Mouse (Mus musculus) CH12.LX (cell line): ENCODE measurements at regions not wholly inside any gene's neighbourhood (a gene's known extent, or its start where the extent isn't known, plus 50 kb on each side); places are given as distances from the start of the nearest gene placed in this dataset.

ENCODE experiments used
- DNase-seq: peaks from one replicate; pipeline ENCODE4 v3.0.0-alpha.2; 2013; ENCODE audit errors: extremely low read depth
- H3K27ac ChIP-seq: 2 replicates; pipeline ENCODE4 v1.5.1; 2012; ENCODE audit warnings: low read depth, mild to moderate bottlenecking, control low read depth, moderate library complexity; ENCODE audit not compliant: insufficient read depth
- H3K27me3 ChIP-seq: replicated peaks from 2 replicates; pipeline ENCODE3; 2012; ENCODE audit warnings: inconsistent platforms
- H3K36me3 ChIP-seq, 2 experiments: replicated peaks in 1 of 2; 2 replicates each; pipeline versions ENCODE3 to v1.6.1; 2012; ENCODE audit warnings: inconsistent platforms in 1 of 2, low read length in 1 of 2, mild to moderate bottlenecking in 1 of 2, mixed read lengths in 1 of 2, moderate library complexity in 1 of 2; ENCODE audit not compliant: control insufficient read depth in 1 of 2, insufficient read depth in 1 of 2
- H3K4me1 ChIP-seq, 2 experiments: 2 replicates each; pipeline ENCODE4 v1.6.1; 2012; ENCODE audit warnings: inconsistent platforms in 1 of 2, moderate library complexity in 1 of 2; ENCODE audit not compliant: insufficient read depth in 2 of 2, control insufficient read depth in 1 of 2
- H3K4me2 ChIP-seq: 2 replicates; pipeline ENCODE4 v1.6.1; 2012; ENCODE audit warnings: low read depth, mild to moderate bottlenecking, control low read depth; ENCODE audit not compliant: poor library complexity, insufficient read depth, severe bottlenecking
- H3K4me3 ChIP-seq, 3 experiments: fragments of 150-350 bp in 1 of 3; sonication (generic) in 1 of 3; replicated peaks in 1 of 3; 2 replicates each; pipeline versions ENCODE3 to v1.5.1; 2011 to 2012; ENCODE audit warnings: low read depth in 2 of 3, low read length in 2 of 3, mild to moderate bottlenecking in 2 of 3, moderate library complexity in 2 of 3, control low read depth in 1 of 3, improper control_type of control experiment in 1 of 3, inconsistent platforms in 1 of 3, mixed read lengths in 1 of 3; ENCODE audit not compliant: poor library complexity in 1 of 3
- H3K79me2 ChIP-seq: replicated peaks from 2 replicates; pipeline ENCODE4 v1.6.1; 2012; ENCODE audit warnings: mild to moderate bottlenecking, moderate library complexity; ENCODE audit not compliant: control insufficient read depth, poor library complexity, insufficient read depth, severe bottlenecking; ENCODE audit errors: extremely low read depth
- H3K9ac ChIP-seq: 2 replicates; pipeline ENCODE4 v1.6.1; 2012; ENCODE audit warnings: low read depth, mild to moderate bottlenecking, control low read depth, moderate library complexity; ENCODE audit not compliant: insufficient read depth
- H3K9me3 ChIP-seq: replicated peaks from 2 replicates; pipeline ENCODE3; 2012; ENCODE audit warnings: low read length, inconsistent platforms, mixed read lengths
- CHD1 ChIP-seq: IDR thresholded peaks from 2 replicates; pipeline ENCODE4 v1.6.1; 2012; ENCODE audit warnings: low read depth, low read length, improper control_type of control experiment, inconsistent platforms
- CHD2 ChIP-seq: IDR thresholded peaks from 2 replicates; pipeline ENCODE4 v1.6.1; 2011; ENCODE audit warnings: low read length, improper control_type of control experiment
- CTCF ChIP-seq, 2 experiments: IDR thresholded peaks in 1 of 2; conservative IDR thresholded peaks in 1 of 2; 2 replicates each; pipeline ENCODE4 v1.5.1; 2011 to 2012; ENCODE audit warnings: low read depth in 2 of 2, low read length in 2 of 2, improper control_type of control experiment in 1 of 2, inconsistent platforms in 1 of 2, mild to moderate bottlenecking in 1 of 2, moderate library complexity in 1 of 2
- E2F4 ChIP-seq: IDR thresholded peaks from 2 replicates; pipeline ENCODE4 v1.6.1; 2011; ENCODE audit warnings: low read depth, low read length, improper control_type of control experiment; ENCODE audit not compliant: insufficient replicate concordance
- ELF1 ChIP-seq: IDR thresholded peaks from 2 replicates; pipeline ENCODE4 v1.6.1; 2014; ENCODE audit warnings: low read depth, mild to moderate bottlenecking, inconsistent platforms, low read length, improper control_type of control experiment
- EP300 ChIP-seq: IDR thresholded peaks from 2 replicates; pipeline ENCODE4 v1.6.1; 2011; ENCODE audit warnings: low read length, improper control_type of control experiment
- IRF4 ChIP-seq: IDR thresholded peaks from 2 replicates; pipeline ENCODE4 v1.6.1; 2014; ENCODE audit warnings: low read depth, mild to moderate bottlenecking, inconsistent platforms, low read length, improper control_type of control experiment
- JUND ChIP-seq: conservative IDR thresholded peaks from 2 replicates; pipeline ENCODE4 v1.6.1; 2011; ENCODE audit warnings: low read depth, low read length, improper control_type of control experiment
- MAFK ChIP-seq: IDR thresholded peaks from 2 replicates; pipeline ENCODE4 v1.6.1; 2011; ENCODE audit warnings: low read length, improper control_type of control experiment; ENCODE audit not compliant: insufficient replicate concordance
- MEF2A ChIP-seq: IDR thresholded peaks from 2 replicates; pipeline ENCODE4 v1.6.1; 2014; ENCODE audit warnings: low read depth, mild to moderate bottlenecking, inconsistent platforms, low read length, improper control_type of control experiment, borderline replicate concordance
- MXI1 ChIP-seq: IDR thresholded peaks from 2 replicates; pipeline ENCODE4 v1.6.1; 2011; ENCODE audit warnings: mild to moderate bottlenecking, low read depth, low read length, improper control_type of control experiment
- MYC ChIP-seq: IDR thresholded peaks from 2 replicates; pipeline ENCODE4 v1.6.1; 2011; ENCODE audit warnings: low read depth, mild to moderate bottlenecking, improper control_type of control experiment, low read length
- NELFE ChIP-seq: IDR thresholded peaks from 2 replicates; pipeline ENCODE4 v1.6.1; 2011; ENCODE audit warnings: low read depth, low read length, improper control_type of control experiment
- PAX5 ChIP-seq: IDR thresholded peaks from 2 replicates; pipeline ENCODE4 v1.6.1; 2012; ENCODE audit warnings: low read length, inconsistent platforms, mixed read lengths
- POLR2A ChIP-seq: IDR thresholded peaks from 2 replicates; pipeline ENCODE4 v1.6.1; 2011; ENCODE audit warnings: low read depth, mild to moderate bottlenecking, improper control_type of control experiment, low read length
- RAD21 ChIP-seq: IDR thresholded peaks from 2 replicates; pipeline ENCODE4 v1.6.1; 2011; ENCODE audit warnings: low read depth, mild to moderate bottlenecking, low read length, improper control_type of control experiment, moderate library complexity
- SMC3 ChIP-seq: IDR thresholded peaks from 2 replicates; pipeline ENCODE4 v1.6.1; 2011; ENCODE audit warnings: low read depth, low read length, improper control_type of control experiment
- UBTF ChIP-seq: IDR thresholded peaks from 2 replicates; pipeline ENCODE4 v1.6.1; 2012; ENCODE audit warnings: low read depth, mild to moderate bottlenecking, inconsistent platforms, low read length, improper control_type of control experiment, moderate library complexity
- USF1 ChIP-seq: IDR thresholded peaks from 2 replicates; pipeline ENCODE4 v1.6.1; 2014; ENCODE audit warnings: low read depth, mild to moderate bottlenecking, inconsistent platforms, low read length, improper control_type of control experiment
- USF2 ChIP-seq: conservative IDR thresholded peaks from 2 replicates; pipeline ENCODE4 v1.6.1; 2011; ENCODE audit warnings: low read depth, low read length, improper control_type of control experiment
- ZC3H11A ChIP-seq: IDR thresholded peaks from 2 replicates; pipeline ENCODE4 v1.6.1; 2012; ENCODE audit warnings: low read depth, mild to moderate bottlenecking, inconsistent platforms, low read length, improper control_type of control experiment
- ZKSCAN1 ChIP-seq: IDR thresholded peaks from 2 replicates; pipeline ENCODE4 v1.6.1; 2012; ENCODE audit warnings: low read depth, inconsistent platforms, low read length, improper control_type of control experiment, borderline replicate concordance
- ZNF384 ChIP-seq: IDR thresholded peaks from 2 replicates; pipeline ENCODE4 v1.6.1; 2012; ENCODE audit warnings: low read depth, low read length, improper control_type of control experiment, inconsistent platforms
- dilution Hi-C: fragments of 300-500 bp; cut with MboI; formaldehyde crosslinking; loops from 2 replicates; pipeline ENCODE4 v1.14.3; 2020; ENCODE audit warnings: low sequenced_read_pairs; ENCODE audit not compliant: extremely low pct_unique_long_range_greater_than_20kb, extremely low pct_ligation_motif_present
- in situ Hi-C: fragments of 300-500 bp; cut with MboI; formaldehyde crosslinking; loops from 3 replicates; pipeline ENCODE4 v1.14.3; 2019; ENCODE audit warnings: low sequenced_read_pairs, low pct_ligation_motif_present, low pct_unique_long_range_greater_than_20kb, mixed read lengths

GRCm38 (mm10) chr14:24958821-24959220 is 471.9 kb downstream of the Rps24 start:
- no peaks in the 10 kb centered on the region for H3K79me2 ChIP-seq
- no peak overlapping the region for H3K4me2 ChIP-seq
- TF ChIP-seq ELF1 (no peak), SMC3 (no peak), CTCF (conservative IDR thresholded peaks at IDR 0.05 in 1 of 2, IDR thresholded peaks at IDR 0.05 in 1 of 2; ENCODE audit: low read depth in 2 of 2, low read length in 2 of 2) (no peak), USF2 (no peak), CHD1 (no peak), IRF4 (no peak)
- no peak overlapping the region for H3K9ac ChIP-seq
- in situ Hi-C loops (no loop called here), dilution Hi-C loops (no loop called here)
- no peak overlapping the region for H3K4me3 ChIP-seq
- no peaks in the 10 kb centered on the region for H3K36me3 ChIP-seq
- no peak overlapping the region for H3K27ac ChIP-seq
- H3K4me1 ChIP-seq = peaks cover 0 to 1% of the 10 kb centered on the region in 2 experiments; a peak in 1 of 4 replicates
- no peaks in the 10 kb centered on the region for H3K9me3 ChIP-seq
- H3K27me3 ChIP-seq = peaks cover 24% of the 10 kb centered on the region
- DNase-seq = no peak

GRCm38 (mm10) chr14:24959401-24959800 is 472.5 kb downstream of the Rps24 start:
- dilution Hi-C loops (no loop called here), in situ Hi-C loops (no loop called here)
- Histone ChIP-seq H3K9me3 (no peaks in the 10 kb centered on the region), H3K4me2 (no peak overlapping the region), H3K79me2 (no peaks in the 10 kb centered on the region), H3K27me3 (peaks cover 24% of the 10 kb centered on the region), H3K4me1 (peaks cover 0 to 6% of the 10 kb centered on the region in 2 experiments; a peak in 1 of 4 replicates), H3K9ac (no peak overlapping the region), H3K27ac (no peak overlapping the region), H3K4me3 (no peak overlapping the region), H3K36me3 (no peaks in the 10 kb centered on the region)
- no peak for TF ChIP-seq JUND
- no peak for TF ChIP-seq ZC3H11A
- TF ChIP-seq E2F4 = no peak
- TF ChIP-seq MAFK = no peak
- no peak for TF ChIP-seq MEF2A
- TF ChIP-seq USF1 = no peak
- no peak for TF ChIP-seq PAX5
- TF ChIP-seq NELFE = no peak
- no peak for TF ChIP-seq MYC
- TF ChIP-seq ZNF384 = no peak
- TF ChIP-seq RAD21 = no peak
- no peak for TF ChIP-seq UBTF
- TF ChIP-seq ZKSCAN1 = no peak
- TF ChIP-seq MXI1 = no peak
- TF ChIP-seq CHD2 = no peak
- no peak for TF ChIP-seq EP300
- no peak for TF ChIP-seq ELF1
- TF ChIP-seq USF2 = no peak
- no peak for TF ChIP-seq POLR2A
- DNase-seq = no peak
